ENCODE assay signal across 22 mouse cellular contexts in genomic region chr1:143391851-143392250, GRCm38 (mm10).
DNase-seq lines count a peak whose midpoint lies in the region; ATAC-seq and TF ChIP-seq lines count a peak whose summit lies in the region.
"Had no signal": no experiment of that assay in that cellular context is flagged by ENCODE, and none has a peak within 500 bp of the region (broad histone marks: within the 10 kb centered on the region; RNA-seq: fewer than 3 reads in every experiment).

No protein-coding gene starts in this region.

- no peaks in the 10 kb centered on the region for H3K27me3 ChIP-seq in heart, postnatal 0 days (ENCODE audit: control insufficient read depth, insufficient read depth, low read length)
- no peaks in the 10 kb centered on the region for H3K27me3 ChIP-seq in heart, embryonic 11.5 days (ENCODE audit: control insufficient read depth, insufficient read depth, low read length)
- H3K27me3 ChIP-seq: embryonic facial prominence, embryonic 12.5 days; limb, embryonic 13.5 days; liver, embryonic 12.5 days; midbrain, embryonic 12.5 days; stomach, embryonic 15.5 days had no signal

- ATAC-seq in heart, postnatal 0 days (ENCODE audit: insufficient read depth, low read depth), result no peak
- no peak for ATAC-seq in heart, embryonic 11.5 days (replicated peaks; ENCODE audit: insufficient number of reproducible peaks, low FRiP score, low TSS enrichment)
- ATAC-seq: forebrain, embryonic 14.5 days; liver, embryonic 12.5 days had no signal

- H3K4me1 ChIP-seq in heart, postnatal 0 days (ENCODE audit: control insufficient read depth, insufficient read depth), result no peaks in the 10 kb centered on the region
- H3K4me1 ChIP-seq in heart, embryonic 11.5 days (ENCODE audit: control insufficient read depth, insufficient read depth, low read length), result no peaks in the 10 kb centered on the region
- H3K4me1 ChIP-seq: embryonic facial prominence, embryonic 12.5 days; limb, embryonic 13.5 days; liver, embryonic 12.5 days; midbrain, embryonic 12.5 days; stomach, embryonic 15.5 days had no signal

- H3K4me3 ChIP-seq in heart, postnatal 0 days (ENCODE audit: low read depth, low read length), result no peak overlapping the region
- H3K4me3 ChIP-seq in heart, embryonic 11.5 days (ENCODE audit: low read depth, low read length), result no peak overlapping the region
- H3K4me3 ChIP-seq: embryonic facial prominence, embryonic 12.5 days; erythroblast, embryonic 14.5 days; limb, embryonic 13.5 days; liver, embryonic 12.5 days; midbrain, embryonic 12.5 days; stomach, embryonic 15.5 days had no signal

- 46% methylated on average over 4 of the region's 4 CpGs for WGBS in heart, postnatal 0 days
- 80% methylated on average over 4 of the region's 4 CpGs for WGBS in heart, embryonic 11.5 days (ENCODE audit: insufficient replicate concordance)

- no peak for TF ChIP-seq EP300 in heart, postnatal 0 days (IDR thresholded peaks at IDR 0.05; ENCODE audit: low read depth)

- no peaks in the 10 kb centered on the region for H3K36me3 ChIP-seq in heart, postnatal 0 days (replicated peaks; ENCODE audit: control insufficient read depth, insufficient read depth, low read length)
- no peaks in the 10 kb centered on the region for H3K36me3 ChIP-seq in heart, embryonic 11.5 days (ENCODE audit: control insufficient read depth, insufficient read depth, low read length)
- H3K36me3 ChIP-seq: embryonic facial prominence, embryonic 12.5 days; limb, embryonic 13.5 days; liver, embryonic 12.5 days; midbrain, embryonic 12.5 days; stomach, embryonic 15.5 days had no signal

- no peak overlapping the region for H3K27ac ChIP-seq in heart, postnatal 0 days (ENCODE audit: low read depth)
- H3K27ac ChIP-seq in heart, embryonic 11.5 days (ENCODE audit: low read depth, low read length), result no peak overlapping the region
- H3K27ac ChIP-seq: embryonic facial prominence, embryonic 12.5 days; kidney, postnatal 0 days; limb, embryonic 13.5 days; liver, embryonic 12.5 days; midbrain, embryonic 12.5 days; stomach, embryonic 15.5 days had no signal

- H3K9me3 ChIP-seq in heart, postnatal 0 days (replicated peaks; ENCODE audit: control insufficient read depth, low read length), result no peaks in the 10 kb centered on the region
- no peaks in the 10 kb centered on the region for H3K9me3 ChIP-seq in heart, embryonic 11.5 days (replicated peaks; ENCODE audit: control insufficient read depth, low read length)
- H3K9me3 ChIP-seq: embryonic facial prominence, embryonic 12.5 days; limb, embryonic 13.5 days; liver, embryonic 12.5 days; midbrain, embryonic 12.5 days; stomach, embryonic 15.5 days had no signal

- H3K4me2 ChIP-seq in heart, postnatal 0 days (ENCODE audit: low read depth, low read length), result no peak overlapping the region
- H3K4me2 ChIP-seq in heart, embryonic 11.5 days, result no peak overlapping the region
- H3K4me2 ChIP-seq: embryonic facial prominence, embryonic 12.5 days; limb, embryonic 13.5 days; liver, embryonic 12.5 days; midbrain, embryonic 12.5 days; stomach, embryonic 15.5 days had no signal

- H3K9ac ChIP-seq in heart, postnatal 0 days (replicated peaks; ENCODE audit: low read depth, low read length), result no peak overlapping the region
- H3K9ac ChIP-seq in heart, embryonic 11.5 days (ENCODE audit: low read depth, low read length), result no peak overlapping the region
- H3K9ac ChIP-seq: embryonic facial prominence, embryonic 12.5 days; limb, embryonic 13.5 days; liver, embryonic 12.5 days; midbrain, embryonic 12.5 days; stomach, embryonic 15.5 days had no signal

- no peak for TF ChIP-seq CTCF in heart, postnatal 0 days (IDR thresholded peaks at IDR 0.05; ENCODE audit: low read depth)

- peak; percentile 7 for DNase-seq in heart, postnatal 0 days (ENCODE audit: low spot score)
- peak; percentile 61 for DNase-seq in 3T3-L1 (ENCODE audit: low read depth, low spot score)
- peak; percentile 92 for DNase-seq in Muller cell, postnatal 12 days (ENCODE audit: inconsistent ontology term)
- peak; percentile 9 for DNase-seq in retina, adult 2 months (ENCODE audit: low read depth, low spot score)
- no peak for DNase-seq in ovary, postnatal 14 days (ENCODE audit: low spot score)
- no peak for DNase-seq in urinary bladder, postnatal 36 days (ENCODE audit: low spot score in 2 of 2)
- DNase-seq: adrenal gland, postnatal 10 days; cerebellum, adult 9-10 months; kidney, adult 18-20 months; layer of hippocampus, adult 9-11 months; lung, adult 18-20 months; lung, postnatal 10 days; thymus, postnatal 36 days had no signal

Comparison
In these comparisons a context has a peak if more than half of its experiments do, and no peak if none do; other contexts are left out.
1. DNase-seq: peak in heart, postnatal 0 days (single experiment), 3T3-L1 (single experiment), Muller cell, postnatal 12 days (single experiment) and retina, adult 2 months (single experiment); none in ovary, postnatal 14 days (single experiment) and urinary bladder, postnatal 36 days (0 of 2).